Mouse (Mus musculus) MEL (cell line): ENCODE measurements around the gene Pigx. TPM values are rescaled to one million over a fixed set of nuclear protein-coding genes. Genes with fewer than 3 reads are reported as not detected.

Source experiments
- DNase-seq: peaks from one replicate; pipeline ENCODE4 v3.0.0; 2011; ENCODE audit warnings: low read depth, low spot score
- H3K27ac ChIP-seq: 2 replicates; pipeline ENCODE4 v1.5.1; 2012; ENCODE audit warnings: low read depth, mild to moderate bottlenecking, control low read depth, low read length, moderate library complexity; ENCODE audit not compliant: control insufficient read depth
- H3K27me3 ChIP-seq, 2 experiments: fragments of 150-350 bp in 1 of 2; sonication (generic) in 1 of 2; 2 replicates each; pipeline ENCODE4 v1.6.1; 2012; ENCODE audit warnings: low read length in 2 of 2, mild to moderate bottlenecking in 2 of 2, improper control_type of control experiment in 1 of 2, moderate library complexity in 1 of 2; ENCODE audit not compliant: insufficient read depth in 2 of 2, control insufficient read depth in 1 of 2
- H3K36me3 ChIP-seq, 2 experiments: 2 replicates each; pipeline ENCODE4 v1.6.1; 2012 to 2014; ENCODE audit warnings: low read length in 2 of 2, improper control_type of control experiment in 1 of 2, inconsistent platforms in 1 of 2, mild to moderate bottlenecking in 1 of 2; ENCODE audit not compliant: insufficient read depth in 2 of 2, control insufficient read depth in 1 of 2
- H3K4me1 ChIP-seq, 2 experiments: fragments of 150-350 bp in 1 of 2; sonication (generic) in 1 of 2; 2 replicates each; pipeline ENCODE4 v1.6.1; 2012; ENCODE audit warnings: low read length in 2 of 2, improper control_type of control experiment in 1 of 2, mild to moderate bottlenecking in 1 of 2; ENCODE audit not compliant: insufficient read depth in 2 of 2, control insufficient read depth in 1 of 2
- H3K4me3 ChIP-seq, 2 experiments: fragments of 150-350 bp in 1 of 2; sonication (generic) in 1 of 2; 2 replicates each; pipeline ENCODE4 v1.5.1; 2012; ENCODE audit warnings: low read depth in 2 of 2, low read length in 2 of 2, mild to moderate bottlenecking in 2 of 2, moderate library complexity in 2 of 2, control low read depth in 1 of 2, improper control_type of control experiment in 1 of 2; ENCODE audit not compliant: control insufficient read depth in 1 of 2, insufficient read depth in 1 of 2
- H3K79me2 ChIP-seq: 2 replicates; pipeline ENCODE4 v1.6.1; 2012; ENCODE audit warnings: mild to moderate bottlenecking, low read length, moderate library complexity; ENCODE audit not compliant: control insufficient read depth, poor library complexity, insufficient read depth
- H3K9ac ChIP-seq: 2 replicates; pipeline ENCODE4 v1.6.1; 2012; ENCODE audit warnings: low read depth, mild to moderate bottlenecking, control low read depth, low read length, moderate library complexity; ENCODE audit not compliant: control insufficient read depth, poor library complexity, severe bottlenecking
- H3K9me3 ChIP-seq: fragments of 150-350 bp; sonication (generic); replicated peaks from 2 replicates; pipeline ENCODE4 v1.6.1; 2012; ENCODE audit warnings: mild to moderate bottlenecking, low read length, improper control_type of control experiment, moderate library complexity; ENCODE audit not compliant: insufficient read depth
- BHLHE40 ChIP-seq: IDR thresholded peaks from 2 replicates; pipeline ENCODE4 v1.6.1; 2012; ENCODE audit warnings: low read depth, mild to moderate bottlenecking, inconsistent platforms, low read length, improper control_type of control experiment, borderline replicate concordance
- CTCF ChIP-seq, 3 experiments: IDR thresholded peaks in 2 of 3; conservative IDR thresholded peaks in 1 of 3; 2 replicates each; pipeline ENCODE4 v1.5.1; 2011 to 2012; ENCODE audit warnings: low read length in 3 of 3, low read depth in 2 of 3, mild to moderate bottlenecking in 2 of 3, improper control_type of control experiment in 1 of 3, inconsistent platforms in 1 of 3, mixed read lengths in 1 of 3, moderate library complexity in 1 of 3; ENCODE audit not compliant: control insufficient read depth in 1 of 3, insufficient read depth in 1 of 3, poor library complexity in 1 of 3, severe bottlenecking in 1 of 3
- ETS1 ChIP-seq: IDR thresholded peaks from 2 replicates; pipeline ENCODE4 v1.6.1; 2012; ENCODE audit warnings: low read depth, mild to moderate bottlenecking, inconsistent platforms, low read length, improper control_type of control experiment, moderate library complexity
- GABPA ChIP-seq: IDR thresholded peaks from 2 replicates; pipeline ENCODE4 v1.6.1; 2012; ENCODE audit warnings: low read depth, mild to moderate bottlenecking, inconsistent platforms, low read length, improper control_type of control experiment, moderate library complexity
- GATA1 ChIP-seq: IDR thresholded peaks from 2 replicates; pipeline ENCODE4 v1.6.1; 2011; ENCODE audit warnings: low read depth, low read length, improper control_type of control experiment
- HCFC1 ChIP-seq: IDR thresholded peaks from 2 replicates; pipeline ENCODE4 v1.6.1; 2012; ENCODE audit warnings: low read depth, mild to moderate bottlenecking, inconsistent platforms, low read length, improper control_type of control experiment, moderate library complexity
- JUND ChIP-seq: IDR thresholded peaks from 2 replicates; pipeline ENCODE4 v1.6.1; 2011; ENCODE audit warnings: low read depth, mild to moderate bottlenecking, improper control_type of control experiment, low read length
- KAT2A ChIP-seq: conservative IDR thresholded peaks from 2 replicates; pipeline ENCODE4 v1.6.1; 2012; ENCODE audit warnings: low read depth, low read length, improper control_type of control experiment, inconsistent platforms
- MAX ChIP-seq: IDR thresholded peaks from 2 replicates; pipeline ENCODE4 v1.6.1; 2011; ENCODE audit warnings: low read length, improper control_type of control experiment
- MAZ ChIP-seq: IDR thresholded peaks from 2 replicates; pipeline ENCODE4 v1.6.1; 2012; ENCODE audit warnings: low read depth, mild to moderate bottlenecking, inconsistent platforms, low read length, improper control_type of control experiment
- MEF2A ChIP-seq: IDR thresholded peaks from 2 replicates; pipeline ENCODE4 v1.6.1; 2014; ENCODE audit warnings: low read depth, mild to moderate bottlenecking, inconsistent platforms, low read length, improper control_type of control experiment; ENCODE audit not compliant: poor library complexity, insufficient replicate concordance, severe bottlenecking; ENCODE audit errors: extremely low read depth
- MXI1 ChIP-seq: IDR thresholded peaks from 2 replicates; pipeline ENCODE4 v1.6.1; 2011; ENCODE audit warnings: mild to moderate bottlenecking, low read depth, low read length, improper control_type of control experiment
- MYB ChIP-seq: IDR thresholded peaks from 2 replicates; pipeline ENCODE4 v1.6.1; 2011; ENCODE audit warnings: mild to moderate bottlenecking, low read depth, low read length, improper control_type of control experiment
- MYC ChIP-seq: IDR thresholded peaks from 2 replicates; pipeline ENCODE4 v1.6.1; 2011; ENCODE audit warnings: low read depth, mild to moderate bottlenecking, low read length, improper control_type of control experiment, moderate library complexity
- RAD21 ChIP-seq: IDR thresholded peaks from 2 replicates; pipeline ENCODE4 v1.6.1; 2011; ENCODE audit warnings: mild to moderate bottlenecking, low read depth, low read length, improper control_type of control experiment
- SIN3A ChIP-seq: IDR thresholded peaks from 2 replicates; pipeline ENCODE4 v1.6.1; 2012; ENCODE audit warnings: low read length, improper control_type of control experiment, inconsistent platforms
- SMC3 ChIP-seq: IDR thresholded peaks from 2 replicates; pipeline ENCODE4 v1.6.1; 2011; ENCODE audit warnings: low read depth, low read length, improper control_type of control experiment
- TAL1 ChIP-seq: IDR thresholded peaks from 2 replicates; pipeline ENCODE4 v1.6.1; 2012; ENCODE audit warnings: mild to moderate bottlenecking, inconsistent platforms, low read length, moderate library complexity, mixed read lengths
- TBP ChIP-seq: IDR thresholded peaks from 2 replicates; pipeline ENCODE4 v1.8.0; 2011; ENCODE audit warnings: low read depth, low read length, improper control_type of control experiment
- TCF12 ChIP-seq: IDR thresholded peaks from 2 replicates; pipeline ENCODE4 v1.6.1; 2014; ENCODE audit warnings: low read depth, mild to moderate bottlenecking, inconsistent platforms, low read length, improper control_type of control experiment, moderate library complexity
- UBTF ChIP-seq: IDR thresholded peaks from 2 replicates; pipeline ENCODE4 v1.6.1; 2012; ENCODE audit warnings: low read depth, mild to moderate bottlenecking, inconsistent platforms, low read length, improper control_type of control experiment, moderate library complexity, borderline replicate concordance; ENCODE audit not compliant: insufficient read depth
- USF2 ChIP-seq, 2 experiments: IDR thresholded peaks; 2 replicates each; pipeline ENCODE4 v1.6.1; 2011 to 2012; ENCODE audit warnings: improper control_type of control experiment in 2 of 2, low read length in 2 of 2, borderline replicate concordance in 1 of 2, inconsistent platforms in 1 of 2, low read depth in 1 of 2, mild to moderate bottlenecking in 1 of 2; ENCODE audit not compliant: insufficient read depth in 1 of 2
- ZC3H11A ChIP-seq: IDR thresholded peaks from 2 replicates; pipeline ENCODE4 v1.6.1; 2012; ENCODE audit warnings: low read depth, mild to moderate bottlenecking, inconsistent platforms, low read length, improper control_type of control experiment
- ZMIZ1 ChIP-seq: IDR thresholded peaks from 2 replicates; pipeline ENCODE4 v1.6.1; 2012; ENCODE audit warnings: low read depth, mild to moderate bottlenecking, inconsistent platforms, low read length, improper control_type of control experiment, moderate library complexity
- polyA plus RNA-seq, 2 experiments: library from polyadenylated mRNA; stranded (reverse) in 1 of 2; unstranded in 1 of 2; fragments of >175 nt in 1 of 2; fragments of >200 nt in 1 of 2; gene quantifications; 2 replicates each; pipeline versions ENCODE4 v1.2.1 to v1.2.4; 2012; ENCODE audit warnings: low replicate concordance in 2 of 2, low read depth in 1 of 2; ENCODE audit not compliant: insufficient read length in 2 of 2, insufficient read depth in 1 of 2, missing spikeins in 1 of 2
- total RNA-seq: library from RNA; depleted of rRNA; stranded (reverse); fragments of 300-350 nt; gene quantifications from 2 replicates; pipeline ENCODE4 v1.2.3, GENCODE M21; 2012

Pigx gene
- total and polyA plus RNA-seq, 3 experiments: 22.3 to 29.5 TPM; not detected in 1

DNA sequence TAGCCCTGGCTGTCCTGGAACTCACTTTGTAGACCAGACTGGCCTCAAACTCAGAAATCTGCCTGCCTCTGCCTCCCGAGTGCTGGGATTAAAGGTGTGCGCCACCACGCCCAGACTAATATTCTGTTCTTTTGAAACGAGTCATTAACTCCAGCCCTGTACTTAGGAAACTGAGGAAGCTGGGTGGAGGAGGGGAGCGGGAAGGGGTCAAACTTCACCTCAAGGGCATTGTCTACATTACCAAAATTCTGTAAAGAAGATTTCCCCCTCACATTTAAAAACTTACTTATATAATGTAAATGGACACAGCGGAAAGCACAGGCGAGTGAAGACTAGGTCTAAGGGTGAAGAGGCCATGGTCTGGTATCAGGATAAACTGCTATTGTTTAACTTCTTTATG, 24.5 kb upstream of the Pigx start:
- Histone ChIP-seq H3K36me3 (no peaks in the 10 kb centered on the region; a peak in 1 of 4 replicates), H3K9me3 (no peaks in the 10 kb centered on the region), H3K27ac (no peak overlapping the region), H3K79me2 (no peaks in the 10 kb centered on the region), H3K4me3 (no peak overlapping the region), H3K27me3 (no peaks in the 10 kb centered on the region), H3K4me1 (0 out of 4 replicates have a peak, but pooled peaks cover 0 to 3% of the 10 kb centered on the region in 2 experiments), H3K9ac (no peak overlapping the region)
- no peak for DNase-seq
- no peak for TF ChIP-seq MYB
- no peak for TF ChIP-seq KAT2A
- no peak for TF ChIP-seq TCF12
- no peak for TF ChIP-seq RAD21
- no peak for TF ChIP-seq TAL1
- TF ChIP-seq GATA1: no peak
- no peak for TF ChIP-seq SMC3

- Histone ChIP-seq H3K4me3 (no peak overlapping the region), H3K9me3 (no peaks in the 10 kb centered on the region), H3K9ac (no peak overlapping the region), H3K79me2 (no peaks in the 10 kb centered on the region), H3K4me1 (peaks cover 2 to 8% of the 10 kb centered on the region in 2 experiments; a peak in 3 of 4 replicates), H3K27ac (no peak overlapping the region), H3K27me3 (no peaks in the 10 kb centered on the region), H3K36me3 (peaks cover 0 to 4% of the 10 kb centered on the region in 2 experiments; a peak in 1 of 4 replicates)
- no peak for DNase-seq
- no peak for TF ChIP-seq BHLHE40
- no peak for TF ChIP-seq MYB
- TF ChIP-seq CTCF (IDR thresholded peaks at IDR 0.05 in 2 of 3, conservative IDR thresholded peaks at IDR 0.05 in 1 of 3; ENCODE audit: control insufficient read depth in 1 of 3, insufficient read depth in 1 of 3, low read depth in 2 of 3, low read length in 3 of 3, poor library complexity in 1 of 3, severe bottlenecking in 1 of 3): peak; percentile 19 to 40 (median 30); a peak in 5 of 6 replicates
- no peak for TF ChIP-seq ZC3H11A
Measured at GRCm38 (mm10) chr16:32120454-32120853, 20.9 kb upstream of the Pigx start.

DNA sequence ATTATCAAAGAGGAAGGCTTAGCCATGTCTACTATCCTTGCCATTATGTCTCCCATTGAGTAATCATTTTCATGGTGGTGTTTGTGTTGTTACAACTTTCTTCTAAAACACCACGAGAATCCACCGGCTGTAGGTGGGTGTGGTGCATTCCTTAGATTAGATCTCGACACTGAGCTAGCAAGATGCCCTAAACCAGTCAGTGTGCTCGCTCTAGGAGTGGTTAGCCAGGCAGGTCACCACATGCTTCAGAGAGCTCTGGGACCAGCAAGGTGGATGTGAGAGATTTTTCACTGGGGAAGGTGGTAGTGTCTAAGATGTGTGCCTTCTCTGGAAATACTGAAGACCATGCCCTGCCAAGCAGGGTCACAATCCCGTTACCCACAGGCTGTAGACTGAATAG, 16.6 kb upstream of the Pigx start:
- H3K79me2 ChIP-seq: no peaks in the 10 kb centered on the region
- no peak for DNase-seq
- H3K9me3 ChIP-seq: no peaks in the 10 kb centered on the region
- H3K9ac ChIP-seq: no peak overlapping the region
- H3K4me1 ChIP-seq: peaks cover 2 to 23% of the 10 kb centered on the region in 2 experiments
- H3K36me3 ChIP-seq: peaks cover 0 to 13% of the 10 kb centered on the region in 2 experiments; a peak in 2 of 4 replicates
- peak overlapping the region in 1 of 2 experiments; percentile 44; a peak in 2 of 4 replicates for H3K4me3 ChIP-seq
- H3K27ac ChIP-seq: no peak overlapping the region
- H3K27me3 ChIP-seq: no peaks in the 10 kb centered on the region
- TF ChIP-seq SIN3A (peak; percentile 65; the same call in 1 of the 2 replicates), MYC (0 out of 2 replicates have a peak, but pooled peaks have one; percentile 41), HCFC1 (no peak), MAZ (no peak), MEF2A (no peak), CTCF (IDR thresholded peaks at IDR 0.05 in 2 of 3, conservative IDR thresholded peaks at IDR 0.05 in 1 of 3; ENCODE audit: control insufficient read depth in 1 of 3, insufficient read depth in 1 of 3, low read depth in 2 of 3, low read length in 3 of 3, poor library complexity in 1 of 3, severe bottlenecking in 1 of 3) (no peak), KAT2A (no peak), USF2 (IDR thresholded peaks at IDR 0.05; ENCODE audit: borderline replicate concordance in 1 of 2, insufficient read depth in 1 of 2, low read depth in 1 of 2, low read length in 2 of 2) (no peak), TCF12 (no peak), ZMIZ1 (no peak), MAX (0 out of 2 replicates have a peak, but pooled peaks have one; percentile 21), TAL1 (no peak), JUND (no peak), MXI1 (peak; percentile 55), GATA1 (peak; percentile 40; the same call in 1 of the 2 replicates), GABPA (no peak), TBP (no peak), UBTF (no peak), ETS1 (peak; percentile 67)
